Mouse (Mus musculus) T-helper 2 cell (primary cell): Measurements from ENCODE around the gene Adad2.

Experiments
- in situ Hi-C: fragments of 300-600 bp; cut with MboI, MseI; formaldehyde crosslinking; loops from one replicate; pipeline ENCODE4 v1.15.1; 2025; ENCODE audit warnings: high pct_unique_total_duplicates

The Adad2 gene

GRCm38 (mm10) chr8:119615096-119615495, 2.5 kb downstream of the Adad2 start:
- in situ Hi-C loops, result loop anchor here (10.0 kb wide), 1 partner anchor 180 kb away; the partner anchor contains the start of gene Osgin1

DNA sequence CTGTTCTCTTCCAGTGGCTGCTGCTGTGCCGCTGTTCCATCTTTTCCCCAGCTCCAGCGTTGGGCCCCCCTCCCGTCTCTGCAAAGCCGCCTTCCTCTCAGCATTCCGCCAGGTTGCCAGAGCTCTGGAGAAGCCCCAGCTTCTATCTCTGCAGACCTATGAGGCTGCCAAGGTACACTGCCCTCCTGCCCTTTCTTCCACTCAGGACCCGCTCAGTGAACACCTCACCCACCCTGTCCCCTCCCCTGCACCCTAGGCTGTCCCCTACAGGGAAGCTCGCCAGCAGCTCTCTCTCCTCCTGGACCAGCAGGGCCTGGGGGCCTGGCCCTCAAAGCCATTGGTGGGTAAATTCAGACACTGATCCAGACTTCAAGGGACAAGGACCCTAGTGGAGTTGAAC, 3.8 kb downstream of the Adad2 start:
- in situ Hi-C loops, result loop anchor here (10.0 kb wide), 1 partner anchor 182 kb away; the partner anchor contains the start of gene Osgin1

- in situ Hi-C loops, result loop anchor here (10.0 kb wide), 1 partner anchor 182 kb away; the partner anchor contains the start of gene Osgin1
These were observed 4.3 kb downstream of the Adad2 start for GRCm38 (mm10) chr8:119616811-119617210.

DNA sequence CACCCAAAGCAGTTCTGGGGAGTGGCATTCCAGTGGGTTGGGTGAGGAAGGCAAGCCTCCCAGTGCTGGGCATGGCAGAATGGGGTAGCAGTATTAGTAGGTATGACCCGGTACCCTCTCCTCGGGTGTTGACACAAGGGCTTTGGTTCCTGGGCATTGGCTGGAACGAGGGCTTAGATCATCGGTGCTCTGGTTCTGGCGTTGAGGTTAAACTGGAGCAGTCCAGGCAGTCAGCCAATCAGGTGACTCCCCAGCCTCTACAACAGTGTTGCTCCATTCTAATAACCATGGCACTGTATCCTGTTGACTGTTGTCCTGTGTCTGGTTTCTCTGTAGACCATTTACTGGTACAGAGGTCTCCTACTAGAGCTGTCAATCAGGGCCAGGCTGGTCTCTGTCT, 5.0 kb downstream of the Adad2 start:
- in situ Hi-C loops, result loop anchor here (10.0 kb wide), 1 partner anchor 183 kb away; the partner anchor contains the start of gene Osgin1

GRCm38 (mm10) chr8:119618887-119619286, 6.3 kb downstream of the Adad2 start:
- in situ Hi-C loops, result loop anchor here (10.0 kb wide), 1 partner anchor 184 kb away; the partner anchor contains the start of gene Osgin1

DNA sequence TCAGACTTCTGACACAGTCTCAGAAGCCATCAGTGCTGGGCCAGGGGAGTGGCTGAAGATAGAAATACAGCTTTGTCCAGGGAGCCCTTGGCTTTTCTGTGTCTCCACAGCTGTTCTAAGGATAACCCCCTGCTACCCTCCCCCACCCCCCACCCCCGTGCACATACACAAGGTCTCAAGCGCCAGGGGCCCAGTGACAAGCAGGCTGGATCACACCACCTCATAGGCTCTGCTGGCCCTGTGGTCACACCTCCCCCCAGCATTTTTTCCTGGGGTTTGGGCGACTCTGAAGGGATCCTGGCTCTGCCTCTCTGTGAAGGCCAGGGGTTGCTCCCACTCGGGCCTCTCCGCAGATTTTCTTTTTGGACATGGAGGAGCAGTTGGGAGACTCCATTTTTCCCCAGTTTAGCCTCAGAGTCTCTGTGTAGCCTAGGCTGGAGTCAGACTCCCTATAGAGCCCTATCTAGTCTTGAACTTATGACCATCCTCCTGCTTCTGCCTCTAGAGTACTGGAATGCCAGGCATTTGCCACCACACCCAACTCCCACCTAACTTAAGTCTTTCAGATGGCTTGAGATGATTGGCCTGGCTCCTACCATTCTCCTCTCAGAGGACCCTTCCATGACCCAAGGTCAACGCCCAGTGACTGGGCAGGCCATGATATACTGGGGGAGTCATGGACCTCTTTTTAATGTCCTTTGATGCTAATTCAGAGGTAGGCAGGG, 7.7 kb downstream of the Adad2 start:
- in situ Hi-C loops, result no loop called here

- in situ Hi-C loops, result no loop called here
These were observed 8.4 kb downstream of the Adad2 start for GRCm38 (mm10) chr8:119620848-119621465.

GRCm38 (mm10) chr8:119622555-119622954, 10.0 kb downstream of the Adad2 start:
- in situ Hi-C loops, result no loop called here

GRCm38 (mm10) chr8:119623061-119623460, 10.5 kb downstream of the Adad2 start:
- in situ Hi-C loops, result no loop called here

- in situ Hi-C loops, result no loop called here
These were observed 11.2 kb downstream of the Adad2 start for GRCm38 (mm10) chr8:119623744-119624143.

DNA sequence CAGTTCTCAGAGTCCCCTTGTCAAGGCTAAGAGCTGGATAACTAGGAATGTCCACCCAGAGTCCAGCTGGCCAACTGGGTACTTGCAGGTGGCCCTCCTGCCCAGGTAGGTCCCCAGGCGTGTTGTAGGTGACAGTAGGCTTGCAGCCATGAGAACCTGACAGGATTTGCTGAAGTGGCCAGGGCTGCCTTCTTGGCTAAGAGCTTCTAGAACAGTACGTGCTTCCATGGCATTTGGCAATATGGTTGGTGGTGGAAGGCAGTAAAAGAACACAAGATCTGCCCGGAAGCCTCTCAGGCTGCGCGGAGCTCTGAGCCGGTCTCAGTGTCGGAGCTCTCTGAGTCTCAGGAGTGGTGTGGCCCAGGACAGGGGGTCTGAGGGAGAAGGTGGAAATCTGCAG, 12.4 kb downstream of the Adad2 start:
- in situ Hi-C loops, result no loop called here

DNA sequence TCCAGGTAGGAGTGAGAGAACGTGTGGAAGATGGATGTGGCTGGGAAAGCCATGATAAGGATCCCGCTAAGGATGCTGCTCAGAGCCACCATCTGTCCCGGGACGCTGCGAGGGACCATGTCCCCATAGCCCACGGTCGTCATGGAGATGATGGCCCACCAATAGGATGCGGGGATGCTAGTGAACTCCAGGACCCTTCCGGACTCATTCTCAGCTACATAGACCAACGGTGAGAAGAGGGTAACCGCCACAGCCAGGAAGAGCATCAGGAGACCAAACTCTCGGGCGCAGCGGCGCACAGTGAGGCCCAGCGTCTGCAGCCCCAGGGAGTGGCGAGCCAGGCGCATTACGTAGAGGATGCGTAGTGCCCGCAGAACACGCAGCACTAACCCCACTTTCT, 13.2 kb downstream of the Adad2 start:
- in situ Hi-C loops, result no loop called here

GRCm38 (mm10) chr8:119627199-119627598, 14.7 kb downstream of the Adad2 start:
- in situ Hi-C loops, result no loop called here

DNA sequence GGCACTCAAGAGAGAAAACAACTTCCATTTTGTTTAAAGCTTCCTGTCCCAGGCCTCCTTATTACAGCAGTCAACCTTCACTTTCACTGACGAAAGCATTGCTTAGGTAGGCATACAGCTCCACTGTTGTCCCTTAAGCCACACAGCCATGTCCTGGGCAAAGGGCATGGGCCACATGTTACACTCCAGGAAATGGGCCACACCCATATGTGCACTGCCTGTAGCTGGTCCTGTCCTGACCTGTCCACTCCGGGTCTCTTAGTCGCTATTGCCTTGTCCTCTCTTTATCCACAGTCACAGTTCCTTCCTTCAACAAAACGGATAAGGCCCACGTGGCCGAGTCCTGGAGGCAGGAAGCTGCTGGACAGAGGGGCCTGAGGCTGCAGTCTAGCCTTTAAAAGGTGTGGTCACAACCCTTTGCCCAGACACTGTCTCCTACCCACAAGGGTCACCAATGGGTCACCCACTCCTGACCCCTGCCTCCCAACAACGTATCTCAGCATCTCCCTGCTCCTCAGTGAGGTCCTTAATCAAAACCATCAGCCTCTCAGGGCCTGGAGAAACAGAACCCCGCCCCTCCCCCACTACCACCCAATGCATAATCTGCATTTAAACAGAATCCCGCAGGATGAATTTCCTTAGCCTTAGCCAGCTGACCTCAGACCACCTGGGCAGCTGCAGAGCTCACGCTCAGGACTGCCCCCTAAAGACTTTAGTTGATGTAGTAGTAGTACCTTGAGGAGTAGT, 15.2 kb downstream of the Adad2 start:
- in situ Hi-C loops, result no loop called here

- in situ Hi-C loops, result no loop called here
These were observed 18.3 kb downstream of the Adad2 start for GRCm38 (mm10) chr8:119630841-119631240.

DNA sequence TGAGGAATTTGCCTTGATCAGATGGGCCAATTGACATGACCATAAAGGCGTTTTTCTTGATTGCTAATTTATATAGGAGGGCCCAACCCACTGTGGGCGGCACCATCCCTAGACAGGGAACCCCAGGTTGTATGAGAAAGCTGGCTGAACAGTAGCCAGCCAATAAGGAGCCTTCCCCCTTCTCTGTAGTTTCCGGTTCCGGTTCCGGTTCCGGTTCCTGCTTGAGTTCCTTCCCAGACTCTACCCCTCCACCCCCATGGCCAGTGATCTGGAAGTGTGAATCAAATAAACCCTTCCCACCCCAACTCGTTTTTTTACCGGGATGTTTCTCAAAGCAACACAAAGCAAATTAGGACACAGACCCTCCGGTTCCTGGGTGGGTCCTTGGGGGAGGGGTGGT, 19.7 kb downstream of the Adad2 start:
- in situ Hi-C loops, result no loop called here

- in situ Hi-C loops, result no loop called here
These were observed 20.4 kb downstream of the Adad2 start for GRCm38 (mm10) chr8:119632909-119633308.

- in situ Hi-C loops, result no loop called here
These were observed 22.2 kb downstream of the Adad2 start for GRCm38 (mm10) chr8:119634616-119635336.

DNA sequence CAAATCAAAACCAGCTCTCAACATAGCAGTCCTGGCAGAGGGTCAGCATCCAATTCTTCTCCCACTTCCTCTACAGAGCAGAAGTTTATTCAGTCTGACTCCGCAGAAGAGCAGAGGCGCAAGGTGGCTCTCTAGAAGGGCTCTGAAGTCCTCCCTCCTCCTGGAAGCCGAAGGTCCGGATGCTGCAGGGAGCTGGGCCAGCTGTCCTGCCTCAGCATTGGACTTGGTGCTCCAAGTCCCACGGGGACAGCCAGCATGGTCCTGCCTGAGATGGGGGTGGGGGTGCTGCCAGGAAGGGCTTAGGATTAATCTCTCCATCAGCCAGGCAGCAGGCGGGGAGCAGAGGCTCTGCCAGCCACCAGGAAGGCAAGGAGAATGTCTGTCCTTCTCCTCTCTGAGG, 22.8 kb downstream of the Adad2 start, which contains the start of gene Kcng4:
Gene Kcng4, minus strand, starts transcription at position 303 of the 400 bp plus-strand sequence.
- in situ Hi-C loops, result no loop called here

DNA sequence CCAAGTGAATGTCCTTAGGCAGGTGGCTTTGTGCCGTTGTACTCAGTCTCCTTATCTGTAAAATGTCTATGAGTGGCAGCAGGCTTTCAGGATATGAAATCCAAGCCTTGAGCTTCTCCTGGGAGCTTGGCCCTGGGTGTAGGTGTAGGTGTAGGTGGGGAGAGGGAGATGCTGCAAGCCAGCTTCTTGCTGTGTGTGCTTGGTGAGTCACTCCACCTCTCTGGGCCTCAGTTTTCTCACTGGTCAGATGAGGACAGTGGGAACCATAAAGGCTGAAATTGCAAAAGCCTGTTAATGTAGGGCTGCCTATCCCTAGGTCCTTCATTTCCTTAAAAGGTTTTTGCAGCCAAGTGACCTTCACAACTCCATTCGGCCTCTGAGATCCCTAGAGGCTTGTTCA, 23.4 kb downstream of the Adad2 start:
- in situ Hi-C loops, result no loop called here

- in situ Hi-C loops, result no loop called here
These were observed 24.2 kb downstream of the Adad2 start for GRCm38 (mm10) chr8:119636766-119637165.

GRCm38 (mm10) chr8:119637381-119637780, 24.8 kb downstream of the Adad2 start:
- in situ Hi-C loops, result no loop called here
